Mouse (Mus musculus) CH12.LX (cell line): ENCODE measurements around the gene Agpat3. TPM values are rescaled to one million over a fixed set of nuclear protein-coding genes. Genes with fewer than 3 reads are reported as not detected.

Experiments
- DNase-seq: peaks from one replicate; pipeline ENCODE4 v3.0.0-alpha.2; 2013; ENCODE audit errors: extremely low read depth
- H3K27ac ChIP-seq: 2 replicates; pipeline ENCODE4 v1.5.1; 2012; ENCODE audit warnings: low read depth, mild to moderate bottlenecking, control low read depth, moderate library complexity; ENCODE audit not compliant: insufficient read depth
- H3K27me3 ChIP-seq: replicated peaks from 2 replicates; pipeline ENCODE3; 2012; ENCODE audit warnings: inconsistent platforms
- H3K36me3 ChIP-seq, 2 experiments: replicated peaks in 1 of 2; 2 replicates each; pipeline versions ENCODE3 to v1.6.1; 2012; ENCODE audit warnings: inconsistent platforms in 1 of 2, low read length in 1 of 2, mild to moderate bottlenecking in 1 of 2, mixed read lengths in 1 of 2, moderate library complexity in 1 of 2; ENCODE audit not compliant: control insufficient read depth in 1 of 2, insufficient read depth in 1 of 2
- H3K4me1 ChIP-seq, 2 experiments: 2 replicates each; pipeline ENCODE4 v1.6.1; 2012; ENCODE audit warnings: inconsistent platforms in 1 of 2, moderate library complexity in 1 of 2; ENCODE audit not compliant: insufficient read depth in 2 of 2, control insufficient read depth in 1 of 2
- H3K4me2 ChIP-seq: 2 replicates; pipeline ENCODE4 v1.6.1; 2012; ENCODE audit warnings: low read depth, mild to moderate bottlenecking, control low read depth; ENCODE audit not compliant: poor library complexity, insufficient read depth, severe bottlenecking
- H3K4me3 ChIP-seq, 3 experiments: fragments of 150-350 bp in 1 of 3; sonication (generic) in 1 of 3; replicated peaks in 1 of 3; 2 replicates each; pipeline versions ENCODE3 to v1.5.1; 2011 to 2012; ENCODE audit warnings: low read depth in 2 of 3, low read length in 2 of 3, mild to moderate bottlenecking in 2 of 3, moderate library complexity in 2 of 3, control low read depth in 1 of 3, improper control_type of control experiment in 1 of 3, inconsistent platforms in 1 of 3, mixed read lengths in 1 of 3; ENCODE audit not compliant: poor library complexity in 1 of 3
- H3K79me2 ChIP-seq: replicated peaks from 2 replicates; pipeline ENCODE4 v1.6.1; 2012; ENCODE audit warnings: mild to moderate bottlenecking, moderate library complexity; ENCODE audit not compliant: control insufficient read depth, poor library complexity, insufficient read depth, severe bottlenecking; ENCODE audit errors: extremely low read depth
- H3K9ac ChIP-seq: 2 replicates; pipeline ENCODE4 v1.6.1; 2012; ENCODE audit warnings: low read depth, mild to moderate bottlenecking, control low read depth, moderate library complexity; ENCODE audit not compliant: insufficient read depth
- H3K9me3 ChIP-seq: replicated peaks from 2 replicates; pipeline ENCODE3; 2012; ENCODE audit warnings: low read length, inconsistent platforms, mixed read lengths
- BHLHE40 ChIP-seq: IDR thresholded peaks from 2 replicates; pipeline ENCODE4 v1.6.1; 2011; ENCODE audit warnings: mild to moderate bottlenecking, low read depth, low read length, improper control_type of control experiment
- CTCF ChIP-seq, 2 experiments: IDR thresholded peaks in 1 of 2; conservative IDR thresholded peaks in 1 of 2; 2 replicates each; pipeline ENCODE4 v1.5.1; 2011 to 2012; ENCODE audit warnings: low read depth in 2 of 2, low read length in 2 of 2, improper control_type of control experiment in 1 of 2, inconsistent platforms in 1 of 2, mild to moderate bottlenecking in 1 of 2, moderate library complexity in 1 of 2
- E2F4 ChIP-seq: IDR thresholded peaks from 2 replicates; pipeline ENCODE4 v1.6.1; 2011; ENCODE audit warnings: low read depth, low read length, improper control_type of control experiment; ENCODE audit not compliant: insufficient replicate concordance
- ELF1 ChIP-seq: IDR thresholded peaks from 2 replicates; pipeline ENCODE4 v1.6.1; 2014; ENCODE audit warnings: low read depth, mild to moderate bottlenecking, inconsistent platforms, low read length, improper control_type of control experiment
- EP300 ChIP-seq: IDR thresholded peaks from 2 replicates; pipeline ENCODE4 v1.6.1; 2011; ENCODE audit warnings: low read length, improper control_type of control experiment
- ETS1 ChIP-seq: conservative IDR thresholded peaks from 2 replicates; pipeline ENCODE4 v1.6.1; 2012; ENCODE audit warnings: low read depth, mild to moderate bottlenecking, inconsistent platforms, low read length, improper control_type of control experiment, moderate library complexity
- GABPA ChIP-seq: IDR thresholded peaks from 2 replicates; pipeline ENCODE4 v1.6.1; 2012; ENCODE audit warnings: low read depth, low read length, improper control_type of control experiment, inconsistent platforms; ENCODE audit not compliant: insufficient replicate concordance
- HCFC1 ChIP-seq: IDR thresholded peaks from 2 replicates; pipeline ENCODE4 v1.6.1; 2012; ENCODE audit warnings: low read depth, mild to moderate bottlenecking, inconsistent platforms, low read length, improper control_type of control experiment
- JUN ChIP-seq: IDR thresholded peaks from 2 replicates; pipeline ENCODE4 v1.6.1; 2011; ENCODE audit warnings: low read depth, mild to moderate bottlenecking, low read length, improper control_type of control experiment, moderate library complexity; ENCODE audit not compliant: insufficient read depth
- KAT2A ChIP-seq: IDR thresholded peaks from 2 replicates; pipeline ENCODE4 v1.6.1; 2012; ENCODE audit warnings: low read length, improper control_type of control experiment, inconsistent platforms; ENCODE audit not compliant: insufficient replicate concordance
- MAZ ChIP-seq: IDR thresholded peaks from 2 replicates; pipeline ENCODE4 v1.6.1; 2012; ENCODE audit warnings: low read depth, mild to moderate bottlenecking, inconsistent platforms, low read length, improper control_type of control experiment, moderate library complexity
- MEF2A ChIP-seq: IDR thresholded peaks from 2 replicates; pipeline ENCODE4 v1.6.1; 2014; ENCODE audit warnings: low read depth, mild to moderate bottlenecking, inconsistent platforms, low read length, improper control_type of control experiment, borderline replicate concordance
- MXI1 ChIP-seq: IDR thresholded peaks from 2 replicates; pipeline ENCODE4 v1.6.1; 2011; ENCODE audit warnings: mild to moderate bottlenecking, low read depth, low read length, improper control_type of control experiment
- NRF1 ChIP-seq: IDR thresholded peaks from 2 replicates; pipeline ENCODE4 v1.6.1; 2014; ENCODE audit warnings: low read depth, mild to moderate bottlenecking, inconsistent platforms, low read length, improper control_type of control experiment, moderate library complexity
- PAX5 ChIP-seq: IDR thresholded peaks from 2 replicates; pipeline ENCODE4 v1.6.1; 2012; ENCODE audit warnings: low read length, inconsistent platforms, mixed read lengths
- POLR2A ChIP-seq: IDR thresholded peaks from 2 replicates; pipeline ENCODE4 v1.6.1; 2011; ENCODE audit warnings: low read depth, mild to moderate bottlenecking, improper control_type of control experiment, low read length
- RAD21 ChIP-seq: IDR thresholded peaks from 2 replicates; pipeline ENCODE4 v1.6.1; 2011; ENCODE audit warnings: low read depth, mild to moderate bottlenecking, low read length, improper control_type of control experiment, moderate library complexity
- RCOR1 ChIP-seq: conservative IDR thresholded peaks from 2 replicates; pipeline ENCODE4 v1.6.1; 2012; ENCODE audit warnings: low read depth, mild to moderate bottlenecking, inconsistent platforms, low read length, improper control_type of control experiment
- SIN3A ChIP-seq: IDR thresholded peaks from 2 replicates; pipeline ENCODE4 v1.6.1; 2012; ENCODE audit warnings: low read length, improper control_type of control experiment, inconsistent platforms
- SMC3 ChIP-seq: IDR thresholded peaks from 2 replicates; pipeline ENCODE4 v1.6.1; 2011; ENCODE audit warnings: low read depth, low read length, improper control_type of control experiment
- TCF12 ChIP-seq: IDR thresholded peaks from 2 replicates; pipeline ENCODE4 v1.6.1; 2014; ENCODE audit warnings: low read depth, mild to moderate bottlenecking, inconsistent platforms, low read length, improper control_type of control experiment
- UBTF ChIP-seq: IDR thresholded peaks from 2 replicates; pipeline ENCODE4 v1.6.1; 2012; ENCODE audit warnings: low read depth, mild to moderate bottlenecking, inconsistent platforms, low read length, improper control_type of control experiment, moderate library complexity
- USF1 ChIP-seq: IDR thresholded peaks from 2 replicates; pipeline ENCODE4 v1.6.1; 2014; ENCODE audit warnings: low read depth, mild to moderate bottlenecking, inconsistent platforms, low read length, improper control_type of control experiment
- USF2 ChIP-seq: conservative IDR thresholded peaks from 2 replicates; pipeline ENCODE4 v1.6.1; 2011; ENCODE audit warnings: low read depth, low read length, improper control_type of control experiment
- ZKSCAN1 ChIP-seq: IDR thresholded peaks from 2 replicates; pipeline ENCODE4 v1.6.1; 2012; ENCODE audit warnings: low read depth, inconsistent platforms, low read length, improper control_type of control experiment, borderline replicate concordance
- ZNF384 ChIP-seq: IDR thresholded peaks from 2 replicates; pipeline ENCODE4 v1.6.1; 2012; ENCODE audit warnings: low read depth, low read length, improper control_type of control experiment, inconsistent platforms
- dilution Hi-C: fragments of 300-500 bp; cut with MboI; formaldehyde crosslinking; loops from 2 replicates; pipeline ENCODE4 v1.14.3; 2020; ENCODE audit warnings: low sequenced_read_pairs; ENCODE audit not compliant: extremely low pct_unique_long_range_greater_than_20kb, extremely low pct_ligation_motif_present
- in situ Hi-C: fragments of 300-500 bp; cut with MboI; formaldehyde crosslinking; loops from 3 replicates; pipeline ENCODE4 v1.14.3; 2019; ENCODE audit warnings: low sequenced_read_pairs, low pct_ligation_motif_present, low pct_unique_long_range_greater_than_20kb, mixed read lengths
- polyA plus RNA-seq: library from polyadenylated mRNA; unstranded; fragments of >175 nt; gene quantifications from 2 replicates; pipeline ENCODE4 v1.2.1, GENCODE M21; 2012; ENCODE audit warnings: low read depth; ENCODE audit not compliant: insufficient read length
- total RNA-seq, 2 experiments: library from RNA; depleted of rRNA; stranded (reverse); fragments of 300-350 nt in 1 of 2; fragments of >200 nt in 1 of 2; gene quantifications; 2 replicates each; pipeline ENCODE4 v1.2.3; 2012 to 2014

The Agpat3 gene
- total and polyA plus RNA-seq, 3 experiments, result 36.7 to 67.2 (median 63.1) TPM

DNA sequence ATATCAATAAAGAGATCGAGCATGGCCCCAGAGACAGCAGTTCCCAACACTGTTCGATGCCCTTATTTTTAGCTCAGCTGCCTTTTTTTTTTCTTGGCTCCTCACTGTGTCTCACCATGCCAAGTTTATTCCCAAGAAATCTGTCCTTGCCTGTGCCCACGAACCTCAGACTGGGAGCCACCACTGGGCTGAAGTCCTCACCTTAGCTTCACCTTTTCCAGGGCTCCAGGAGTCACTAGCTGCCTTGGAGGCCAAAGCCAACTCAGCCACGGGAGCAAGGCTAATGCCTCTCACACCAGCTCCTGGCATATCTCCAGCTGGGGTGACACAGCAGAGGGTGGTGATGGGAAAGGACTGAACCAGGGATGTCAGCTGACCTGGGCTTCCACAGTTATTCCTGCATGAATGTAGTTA is 96.6 kb downstream of the Agpat3 start:
- no peak for DNase-seq
- Histone ChIP-seq H3K9me3 (peaks cover 3% of the 10 kb centered on the region), H3K4me3 (no peak overlapping the region), H3K4me1 (peaks cover 24 to 34% of the 10 kb centered on the region in 2 experiments), H3K27ac (no peak overlapping the region), H3K4me2 (no peak overlapping the region), H3K27me3 (peaks cover 2% of the 10 kb centered on the region)
- TF ChIP-seq ETS1 (no peak), USF1 (no peak), BHLHE40 (no peak), JUN (no peak), USF2 (no peak), POLR2A (no peak), MAZ (no peak), RAD21 (no peak), UBTF (no peak), SMC3 (no peak), ZNF384 (no peak), MXI1 (no peak), GABPA (no peak), SIN3A (no peak), CTCF (conservative IDR thresholded peaks at IDR 0.05 in 1 of 2, IDR thresholded peaks at IDR 0.05 in 1 of 2; ENCODE audit: low read depth in 2 of 2, low read length in 2 of 2) (no peak), MEF2A (no peak), EP300 (no peak), RCOR1 (no peak), HCFC1 (no peak), TCF12 (no peak)
- TF ChIP-seq, all 38 proteins: peak for 0
- dilution Hi-C loops (no loop called here), in situ Hi-C loops (no loop called here)
- no peaks in the 10 kb centered on the region for H3K36me3 ChIP-seq
- no peaks in the 10 kb centered on the region for H3K79me2 ChIP-seq
- H3K9ac ChIP-seq, result no peak overlapping the region

DNA sequence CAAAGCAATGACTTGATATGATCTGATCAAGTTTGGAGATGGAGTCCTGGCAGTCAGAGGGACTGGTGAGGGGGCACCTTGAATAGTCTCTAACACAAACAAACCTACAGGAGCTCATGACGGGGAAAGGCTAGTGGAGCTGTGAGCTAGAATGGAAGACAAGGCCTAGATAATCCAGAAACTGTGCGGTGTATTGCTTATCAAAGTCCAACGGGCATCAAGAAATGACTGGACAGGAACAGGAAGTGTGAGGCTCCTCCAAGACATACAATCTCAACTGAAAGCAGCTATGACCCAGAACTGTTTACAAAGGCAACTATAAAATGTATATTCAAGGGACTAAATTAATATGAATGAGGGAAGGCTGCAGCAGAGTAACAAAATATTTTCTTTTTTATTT is 105.1 kb downstream of the Agpat3 start:
- dilution Hi-C loops (no loop called here), in situ Hi-C loops (no loop called here)
- Histone ChIP-seq H3K4me1 (peaks cover 7 to 23% of the 10 kb centered on the region in 2 experiments), H3K79me2 (peaks cover 11% of the 10 kb centered on the region), H3K27ac (no peak overlapping the region), H3K9me3 (peaks cover 6% of the 10 kb centered on the region), H3K27me3 (no peaks in the 10 kb centered on the region), H3K4me3 (no peak overlapping the region), H3K36me3 (peaks cover 0 to 8% of the 10 kb centered on the region in 2 experiments), H3K4me2 (no peak overlapping the region)
- DNase-seq, result no peak
- TF ChIP-seq MXI1 (no peak), MEF2A (no peak), PAX5 (no peak), UBTF (no peak), CTCF (conservative IDR thresholded peaks at IDR 0.05 in 1 of 2, IDR thresholded peaks at IDR 0.05 in 1 of 2; ENCODE audit: low read depth in 2 of 2, low read length in 2 of 2) (no peak), USF2 (no peak), RCOR1 (no peak), E2F4 (no peak), EP300 (no peak), GABPA (no peak), SIN3A (no peak), ZKSCAN1 (no peak), RAD21 (no peak), ETS1 (no peak), SMC3 (no peak), ELF1 (no peak), KAT2A (no peak), NRF1 (no peak), POLR2A (no peak)
- TF ChIP-seq, all 38 proteins: peak for 0
- no peak overlapping the region for H3K9ac ChIP-seq
